Mouse (Mus musculus): ENCODE results near the gene Dcaf5.

GRCm38 (mm10) chr12:80394045-80394444, 42.4 kb downstream of the Dcaf5 start:
- no peak for TF ChIP-seq POLR2A (IDR thresholded peaks at IDR 0.05; ENCODE audit: low read depth, low read length)
- TF ChIP-seq CTCF (IDR thresholded peaks at IDR 0.05; ENCODE audit: extremely low read depth, insufficient read length, insufficient replicate concordance, low read depth, low read length) = no peak
